12 mouse cellular contexts compared by ENCODE assay signal in the genomic region with DNA sequence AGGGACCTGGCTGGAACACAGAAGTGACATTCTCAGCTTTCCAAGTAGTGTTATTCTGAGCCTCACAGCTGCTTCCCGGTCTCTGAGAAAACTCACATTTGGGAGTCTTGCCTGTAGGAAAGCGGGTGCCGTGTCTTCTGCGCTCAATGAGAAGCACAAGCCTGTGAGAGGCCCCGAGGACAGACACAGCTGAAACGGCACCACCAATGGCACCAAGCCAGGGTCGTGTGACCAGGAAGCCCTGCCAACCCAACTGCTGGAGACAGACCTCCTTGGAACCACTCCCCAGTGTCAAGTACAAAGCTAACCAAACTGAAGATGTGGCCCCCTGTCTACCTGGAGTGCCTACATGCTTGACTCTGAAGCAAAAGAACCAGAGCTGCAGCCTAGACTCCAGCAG.
DNase-seq lines count a peak whose midpoint lies in the region; ATAC-seq lines count a peak whose summit lies in the region.
"Had no signal": no experiment of that assay in that cellular context is flagged by ENCODE, and none has a peak within 500 bp of the region (broad histone marks: within the 10 kb centered on the region; RNA-seq: fewer than 3 reads in every experiment).

No protein-coding gene starts in this region.

- WGBS in intestine, embryonic 16.5 days: 73% methylated on average over 7 of the region's 7 CpGs

- intact Hi-C loops in left cerebral cortex, postnatal 10 days (cut with DNase I): no loop called here

- no peaks in the 10 kb centered on the region for H3K9me3 ChIP-seq in intestine, embryonic 16.5 days (ENCODE audit: control insufficient read depth, low read length)
- H3K9me3 ChIP-seq: embryonic facial prominence, embryonic 12.5 days had no signal

- no peak overlapping the region for H3K4me2 ChIP-seq in intestine, embryonic 16.5 days (ENCODE audit: low read depth, low read length)
- H3K4me2 ChIP-seq: embryonic facial prominence, embryonic 12.5 days had no signal

- H3K27me3 ChIP-seq in intestine, embryonic 16.5 days (replicated peaks; ENCODE audit: control insufficient read depth, insufficient read depth, low read length): no peaks in the 10 kb centered on the region
- H3K27me3 ChIP-seq: embryonic facial prominence, embryonic 12.5 days had no signal

- peak; percentile 40 to 61 for DNase-seq in left cerebral cortex, postnatal 10 days (ENCODE audit: extremely low spot score in 1 of 2, low spot score in 2 of 2)
- no peak for DNase-seq in left cerebral cortex, adult 18-20 months (ENCODE audit: low spot score in 2 of 2)
- DNase-seq in adrenal gland, postnatal 36 days: peak; percentile 83 to 88
- peak; percentile 9 to 19 for DNase-seq in cerebellum, postnatal 36 days
- DNase-seq in right cerebral cortex, adult 18-20 months: peak; percentile 24
- DNase-seq in thymus, adult 18-20 months: no peak
- no peak for DNase-seq in Muller cell, postnatal 12 days (ENCODE audit: inconsistent ontology term)
- DNase-seq: midbrain, embryonic 14.5 days; thymus, adult 2 months had no signal

- no peaks in the 10 kb centered on the region for H3K36me3 ChIP-seq in intestine, embryonic 16.5 days (ENCODE audit: control insufficient read depth, insufficient read depth, low read length)
- H3K36me3 ChIP-seq: embryonic facial prominence, embryonic 12.5 days had no signal

- no peak overlapping the region for H3K27ac ChIP-seq in intestine, embryonic 16.5 days (ENCODE audit: low read length)
- H3K27ac ChIP-seq: embryonic facial prominence, embryonic 12.5 days had no signal

- H3K9ac ChIP-seq in intestine, embryonic 16.5 days (ENCODE audit: low read depth, low read length): no peak overlapping the region
- H3K9ac ChIP-seq: embryonic facial prominence, embryonic 12.5 days had no signal

- H3K4me1 ChIP-seq in intestine, embryonic 16.5 days (ENCODE audit: control insufficient read depth, insufficient read depth, low read length): no peaks in the 10 kb centered on the region

- no peak overlapping the region for H3K4me3 ChIP-seq in intestine, embryonic 16.5 days (ENCODE audit: low read length)
- H3K4me3 ChIP-seq: embryonic facial prominence, embryonic 12.5 days had no signal

- no peak for ATAC-seq in intestine, embryonic 16.5 days
- ATAC-seq: activated CD4-positive, CD25-positive, alpha-beta regulatory T cell, adult 4 months had no signal

Comparison
In these comparisons a context has a peak if more than half of its experiments do, and no peak if none do; other contexts are left out.
1. DNase-seq: peak in left cerebral cortex, postnatal 10 days (2 of 2), adrenal gland, postnatal 36 days (2 of 2), cerebellum, postnatal 36 days (2 of 2) and right cerebral cortex, adult 18-20 months (single experiment); none in left cerebral cortex, adult 18-20 months (0 of 2), thymus, adult 18-20 months (0 of 2) and Muller cell, postnatal 12 days (single experiment).